Mouse (Mus musculus): ENCODE data around the gene Spen.

GRCm38 (mm10) chr4:141528938-141529337 is 9.5 kb downstream of the Spen start:
- TF ChIP-seq POLR2A (IDR thresholded peaks at IDR 0.05; ENCODE audit: insufficient read length, low read depth) = no peak
- no peak for TF ChIP-seq TCF12 (IDR thresholded peaks at IDR 0.05; ENCODE audit: insufficient read depth, poor library complexity, severe bottlenecking)
- no peak for TF ChIP-seq CEBPB (IDR thresholded peaks at IDR 0.05; ENCODE audit: insufficient read depth, poor library complexity, severe bottlenecking)

Measured in myocyte (in vitro differentiated cells).